Comparison of ENCODE assay signal across 29 mouse cellular contexts in the genomic region with DNA sequence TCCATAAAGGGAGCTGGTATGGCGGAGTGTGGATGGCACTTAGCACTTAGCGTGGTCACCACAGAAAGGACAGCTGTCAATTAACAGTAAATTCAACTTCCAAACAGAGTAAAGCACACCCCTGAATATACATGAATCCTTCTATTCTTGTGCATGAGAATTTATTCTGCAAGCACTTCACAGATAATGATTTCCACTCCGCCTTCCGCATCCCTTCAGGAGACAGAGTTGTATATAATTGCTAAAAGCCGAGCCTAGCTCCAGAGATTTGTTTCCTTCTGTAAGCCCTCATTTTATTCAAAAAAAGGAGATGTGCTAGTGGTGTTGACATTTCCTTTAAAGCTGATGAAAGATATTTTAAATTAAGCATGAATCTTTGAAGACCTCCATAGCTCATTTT.
DNase-seq lines count a peak whose midpoint lies in the region; ATAC-seq and TF ChIP-seq lines count a peak whose summit lies in the region.
"Had no signal": no experiment of that assay in that cellular context is flagged by ENCODE, and none has a peak within 500 bp of the region (broad histone marks: within the 10 kb centered on the region; RNA-seq: fewer than 3 reads in every experiment).

No protein-coding gene starts in this region.

- H3K36me3 ChIP-seq in hindbrain, embryonic 13.5 days: no peaks in the 10 kb centered on the region
- H3K36me3 ChIP-seq in hindbrain, postnatal 0 days (ENCODE audit: insufficient read depth, low read length): no peaks in the 10 kb centered on the region
- H3K36me3 ChIP-seq in forebrain, embryonic 16.5 days (ENCODE audit: control insufficient read depth, insufficient read depth): no peaks in the 10 kb centered on the region
- H3K36me3 ChIP-seq in midbrain, postnatal 0 days (ENCODE audit: insufficient read depth, low read length): no peaks in the 10 kb centered on the region
- H3K36me3 ChIP-seq: hindbrain, embryonic 15.5 days; limb, embryonic 13.5 days; lung, embryonic 15.5 days had no signal

- DNase-seq in hindbrain, postnatal 0 days (ENCODE audit: low spot score): no peak
- DNase-seq in brain, embryonic 14.5 days (ENCODE audit: low read depth): peak; percentile 76
- no peak for DNase-seq in midbrain, postnatal 0 days (ENCODE audit: low spot score)
- DNase-seq in B cell, adult 2 months: no peak
- no peak for DNase-seq in adrenal gland, adult (ENCODE audit: inconsistent age in 2 of 2, low spot score in 1 of 2)
- DNase-seq: adrenal gland, postnatal 25 days; cerebellum, adult 2 months; cerebellum, postnatal 14 days; gastrocnemius, adult 2 months; gastrocnemius, postnatal 36 days; heart, adult 18-20 months; heart, postnatal 36 days; kidney, adult 18-20 months; kidney, postnatal 36 days; right cerebral cortex, adult 18-20 months; right cerebral cortex, postnatal 4 days; thymus, adult 18-20 months; thymus, postnatal 36 days had no signal

- no peak for TF ChIP-seq POLR2A in brain, embryonic 14.5 days (IDR thresholded peaks at IDR 0.05; ENCODE audit: borderline replicate concordance, extremely low read depth, insufficient read depth, insufficient read length, poor library complexity, severe bottlenecking)

- TF ChIP-seq CTCF in hindbrain, postnatal 0 days (IDR thresholded peaks at IDR 0.05; ENCODE audit: low read depth): no peak
- TF ChIP-seq CTCF in brain, embryonic 14.5 days (IDR thresholded peaks at IDR 0.05; ENCODE audit: borderline replicate concordance, extremely low read depth, insufficient read depth, insufficient read length): no peak
- TF ChIP-seq CTCF in midbrain, postnatal 0 days (IDR thresholded peaks at IDR 0.05): no peak

- no peak overlapping the region for H3K4me2 ChIP-seq in hindbrain, embryonic 13.5 days
- H3K4me2 ChIP-seq in hindbrain, postnatal 0 days (ENCODE audit: low read depth, low read length): no peak overlapping the region
- H3K4me2 ChIP-seq in forebrain, embryonic 16.5 days (ENCODE audit: low read length): no peak overlapping the region
- no peak overlapping the region for H3K4me2 ChIP-seq in midbrain, postnatal 0 days (ENCODE audit: low read depth, low read length, poor library complexity, severe bottlenecking)
- H3K4me2 ChIP-seq: heart, embryonic 11.5 days; hindbrain, embryonic 15.5 days; limb, embryonic 13.5 days; liver, embryonic 11.5 days; lung, embryonic 15.5 days had no signal

- H3K9me3 ChIP-seq in hindbrain, embryonic 13.5 days: no peaks in the 10 kb centered on the region
- H3K9me3 ChIP-seq in hindbrain, postnatal 0 days (ENCODE audit: low read length): no peaks in the 10 kb centered on the region
- no peaks in the 10 kb centered on the region for H3K9me3 ChIP-seq in forebrain, embryonic 16.5 days (ENCODE audit: control insufficient read depth, low read length)
- no peaks in the 10 kb centered on the region for H3K9me3 ChIP-seq in midbrain, postnatal 0 days (ENCODE audit: low read length)
- H3K9me3 ChIP-seq: hindbrain, embryonic 15.5 days; limb, embryonic 13.5 days; lung, embryonic 15.5 days had no signal

- 58% methylated on average over 5 of the region's 5 CpGs for WGBS in hindbrain, embryonic 13.5 days
- WGBS in hindbrain, postnatal 0 days: 77% methylated on average over 5 of the region's 5 CpGs
- WGBS in forebrain, embryonic 16.5 days: 47% methylated on average over 5 of the region's 5 CpGs
- WGBS in midbrain, postnatal 0 days: 35% methylated on average over 5 of the region's 5 CpGs

- no peak overlapping the region for H3K9ac ChIP-seq in hindbrain, embryonic 13.5 days
- H3K9ac ChIP-seq in hindbrain, postnatal 0 days (replicated peaks; ENCODE audit: low read length): no peak overlapping the region
- H3K9ac ChIP-seq in forebrain, embryonic 16.5 days (replicated peaks; ENCODE audit: low read depth, low read length): no peak overlapping the region
- H3K9ac ChIP-seq in midbrain, postnatal 0 days (replicated peaks; ENCODE audit: low read length, poor library complexity, severe bottlenecking): no peak overlapping the region
- H3K9ac ChIP-seq: hindbrain, embryonic 15.5 days; limb, embryonic 13.5 days; lung, embryonic 15.5 days had no signal

- ATAC-seq in hindbrain, embryonic 13.5 days (ENCODE audit: low FRiP score): no peak
- ATAC-seq in hindbrain, postnatal 0 days: no peak
- no peak for ATAC-seq in forebrain, embryonic 16.5 days
- ATAC-seq in midbrain, postnatal 0 days (ENCODE audit: low FRiP score): no peak
- ATAC-seq: CD4-positive, CD25-positive, alpha-beta regulatory T cell, adult 4 months had no signal

- peak overlapping the region; percentile 73 for H3K27ac ChIP-seq in hindbrain, embryonic 13.5 days
- no peak overlapping the region for H3K27ac ChIP-seq in hindbrain, postnatal 0 days
- H3K27ac ChIP-seq in forebrain, embryonic 16.5 days (ENCODE audit: low read length): peak overlapping the region; percentile 25; the same call in 1 of the 2 replicates
- peak overlapping the region; percentile 28; the same call in 1 of the 2 replicates for H3K27ac ChIP-seq in midbrain, postnatal 0 days (ENCODE audit: low read depth, low read length)
- H3K27ac ChIP-seq: gastrocnemius, adult 2 months; hindbrain, embryonic 15.5 days; layer of hippocampus, adult 2 months; left cerebral cortex, adult 2 months; limb, embryonic 13.5 days; lung, embryonic 15.5 days; stomach, postnatal 0 days had no signal

- no peak overlapping the region for H3K4me3 ChIP-seq in hindbrain, embryonic 13.5 days
- no peak overlapping the region for H3K4me3 ChIP-seq in hindbrain, postnatal 0 days (ENCODE audit: low read length)
- no peak overlapping the region for H3K4me3 ChIP-seq in forebrain, embryonic 16.5 days (replicated peaks; ENCODE audit: low read length)
- no peak overlapping the region for H3K4me3 ChIP-seq in midbrain, postnatal 0 days (ENCODE audit: low read depth, low read length)
- H3K4me3 ChIP-seq: gastrocnemius, adult 2 months; hindbrain, embryonic 15.5 days; layer of hippocampus, adult 2 months; left cerebral cortex, adult 2 months; limb, embryonic 13.5 days; lung, embryonic 15.5 days had no signal

- no peaks in the 10 kb centered on the region for H3K27me3 ChIP-seq in hindbrain, embryonic 13.5 days
- no peaks in the 10 kb centered on the region for H3K27me3 ChIP-seq in hindbrain, postnatal 0 days (ENCODE audit: insufficient read depth, low read length)
- no peaks in the 10 kb centered on the region for H3K27me3 ChIP-seq in forebrain, embryonic 16.5 days (replicated peaks; ENCODE audit: control insufficient read depth, insufficient read depth, low read length)
- H3K27me3 ChIP-seq in midbrain, postnatal 0 days (ENCODE audit: insufficient read depth, low read length): no peaks in the 10 kb centered on the region
- H3K27me3 ChIP-seq: hindbrain, embryonic 15.5 days; limb, embryonic 13.5 days; lung, embryonic 15.5 days had no signal

- peaks cover 85% of the 10 kb centered on the region for H3K4me1 ChIP-seq in hindbrain, embryonic 13.5 days (replicated peaks)
- H3K4me1 ChIP-seq in hindbrain, postnatal 0 days (ENCODE audit: insufficient read depth, low read length): peaks cover 27% of the 10 kb centered on the region
- H3K4me1 ChIP-seq in forebrain, embryonic 16.5 days (replicated peaks; ENCODE audit: control insufficient read depth, insufficient read depth, low read length): peaks cover 76% of the 10 kb centered on the region
- peaks cover 26% of the 10 kb centered on the region for H3K4me1 ChIP-seq in midbrain, postnatal 0 days (ENCODE audit: insufficient read depth, low read length)
